In genomic region chr5:43517313-43517712, GRCm38 (mm10) we compare ENCODE assay signal across 11 mouse cellular contexts. TPM values are rescaled to one million over a fixed set of nuclear protein-coding genes. Genes with fewer than 3 reads are reported as not detected.
DNase-seq lines count a peak whose midpoint lies in the region; ATAC-seq and TF ChIP-seq lines count a peak whose summit lies in the region.
"Had no signal": no experiment of that assay in that cellular context is flagged by ENCODE, and none has a peak within 500 bp of the region (broad histone marks: within the 10 kb centered on the region; RNA-seq: fewer than 3 reads in every experiment).

No protein-coding gene starts in this region.

- no peak for TF ChIP-seq EP300 in liver, postnatal 0 days (IDR thresholded peaks at IDR 0.05; ENCODE audit: low read depth)
- TF ChIP-seq EP300 in stomach, postnatal 0 days (optimal IDR thresholded peaks at IDR 0.05), result no peak

- no peaks in the 10 kb centered on the region for H3K9me3 ChIP-seq in liver, postnatal 0 days (ENCODE audit: low read length)
- no peaks in the 10 kb centered on the region for H3K9me3 ChIP-seq in heart, embryonic 11.5 days (replicated peaks; ENCODE audit: control insufficient read depth, low read length)
- H3K9me3 ChIP-seq in limb, embryonic 14.5 days (ENCODE audit: control insufficient read depth, low read length), result no peaks in the 10 kb centered on the region
- no peaks in the 10 kb centered on the region for H3K9me3 ChIP-seq in stomach, postnatal 0 days (ENCODE audit: control insufficient read depth, low read length)

- no peak for ATAC-seq in liver, postnatal 0 days
- no peak for ATAC-seq in heart, embryonic 11.5 days (replicated peaks; ENCODE audit: insufficient number of reproducible peaks, low FRiP score, low TSS enrichment)
- ATAC-seq in limb, embryonic 14.5 days (ENCODE audit: low FRiP score, low read depth), result no peak
- ATAC-seq in stomach, postnatal 0 days (ENCODE audit: low FRiP score, low TSS enrichment), result peak; percentile 59; the same call in 1 of the 2 replicates

- 82% methylated on average over 13 of the region's 13 CpGs for WGBS in liver, adult 2 months
- 69% methylated on average over 13 of the region's 13 CpGs for WGBS in liver, postnatal 0 days (ENCODE audit: insufficient replicate concordance)
- WGBS in heart, embryonic 11.5 days (ENCODE audit: insufficient replicate concordance), result 81% methylated on average over 13 of the region's 13 CpGs
- WGBS in limb, embryonic 14.5 days, result 74% methylated on average over 13 of the region's 13 CpGs
- WGBS in stomach, postnatal 0 days, result 72% methylated on average over 13 of the region's 13 CpGs

- no peaks in the 10 kb centered on the region; the same call in 1 of the 2 replicates for H3K27me3 ChIP-seq in liver, adult 2 months (ENCODE audit: control insufficient read depth, insufficient read depth, low read length)
- H3K27me3 ChIP-seq in liver, postnatal 0 days (ENCODE audit: insufficient read depth, low read length), result no peaks in the 10 kb centered on the region
- H3K27me3 ChIP-seq in heart, embryonic 11.5 days (ENCODE audit: control insufficient read depth, insufficient read depth, low read length), result no peaks in the 10 kb centered on the region
- no peaks in the 10 kb centered on the region for H3K27me3 ChIP-seq in limb, embryonic 14.5 days (ENCODE audit: control insufficient read depth, insufficient read depth, low read length)
- no peaks in the 10 kb centered on the region for H3K27me3 ChIP-seq in stomach, postnatal 0 days (ENCODE audit: control insufficient read depth, insufficient read depth, low read length)

- H3K4me3 ChIP-seq in liver, adult 2 months (ENCODE audit: insufficient read depth, low read depth, low read length), result peak overlapping the region; percentile 26; the same call in 1 of the 2 replicates
- no peak overlapping the region for H3K4me3 ChIP-seq in liver, postnatal 0 days (ENCODE audit: low read depth, low read length)
- no peak overlapping the region for H3K4me3 ChIP-seq in heart, embryonic 11.5 days (ENCODE audit: low read depth, low read length)
- no peak overlapping the region for H3K4me3 ChIP-seq in limb, embryonic 14.5 days (replicated peaks; ENCODE audit: low read length)
- peak overlapping the region; percentile 37 for H3K4me3 ChIP-seq in stomach, postnatal 0 days (ENCODE audit: low read depth, low read length)

- H3K79me2 ChIP-seq in liver, adult 2 months (ENCODE audit: control insufficient read depth, insufficient read depth, low read length), result no peaks in the 10 kb centered on the region

- no peak for TF ChIP-seq CTCF in liver, adult 2 months (IDR thresholded peaks at IDR 0.05; ENCODE audit: low read depth, low read length)
- no peak for TF ChIP-seq CTCF in liver, postnatal 0 days (IDR thresholded peaks at IDR 0.05; ENCODE audit: low read depth)
- no peak for TF ChIP-seq CTCF in stomach, postnatal 0 days (IDR thresholded peaks at IDR 0.05; ENCODE audit: low read depth)

- no peaks in the 10 kb centered on the region for H3K36me3 ChIP-seq in liver, adult 2 months (ENCODE audit: control insufficient read depth, insufficient read depth, low read length)
- H3K36me3 ChIP-seq in liver, postnatal 0 days (replicated peaks; ENCODE audit: insufficient read depth, low read length), result no peaks in the 10 kb centered on the region
- no peaks in the 10 kb centered on the region for H3K36me3 ChIP-seq in heart, embryonic 11.5 days (ENCODE audit: control insufficient read depth, insufficient read depth, low read length)
- H3K36me3 ChIP-seq in limb, embryonic 14.5 days (ENCODE audit: control insufficient read depth, insufficient read depth, low read length), result no peaks in the 10 kb centered on the region
- H3K36me3 ChIP-seq in stomach, postnatal 0 days (ENCODE audit: control insufficient read depth, insufficient read depth, low read length), result no peaks in the 10 kb centered on the region

- TF ChIP-seq POLR2A in liver, adult 2 months (IDR thresholded peaks at IDR 0.05; ENCODE audit: extremely low read depth, insufficient read depth, low read length), result no peak
- TF ChIP-seq POLR2A in limb, embryonic 14.5 days (IDR thresholded peaks at IDR 0.05; ENCODE audit: borderline replicate concordance, extremely low read depth, insufficient read depth, insufficient read length), result no peak

- H3K27ac ChIP-seq in liver, adult 2 months (replicated peaks; ENCODE audit: insufficient read depth, low read depth, low read length), result no peak overlapping the region
- H3K27ac ChIP-seq in liver, postnatal 0 days (ENCODE audit: low read depth), result no peak overlapping the region
- no peak overlapping the region for H3K27ac ChIP-seq in heart, embryonic 11.5 days (ENCODE audit: low read depth, low read length)
- no peak overlapping the region for H3K27ac ChIP-seq in limb, embryonic 14.5 days (replicated peaks; ENCODE audit: low read depth, low read length)
- H3K27ac ChIP-seq in stomach, postnatal 0 days (replicated peaks), result peak overlapping the region; percentile 56; the same call in 1 of the 2 replicates

- intact Hi-C loops in left cerebral cortex, postnatal 25 days (cut with DNase I), result no loop called here

- no peaks in the 10 kb centered on the region for H3K4me1 ChIP-seq in liver, adult 2 months (ENCODE audit: control insufficient read depth, insufficient read depth, low read length)
- no peaks in the 10 kb centered on the region for H3K4me1 ChIP-seq in liver, postnatal 0 days (ENCODE audit: insufficient read depth)
- H3K4me1 ChIP-seq in heart, embryonic 11.5 days (ENCODE audit: control insufficient read depth, insufficient read depth, low read length), result peaks cover 10% of the 10 kb centered on the region
- H3K4me1 ChIP-seq in limb, embryonic 14.5 days (ENCODE audit: control insufficient read depth, insufficient read depth, low read length), result peaks cover 43% of the 10 kb centered on the region
- no peaks in the 10 kb centered on the region for H3K4me1 ChIP-seq in stomach, postnatal 0 days (replicated peaks; ENCODE audit: control insufficient read depth, insufficient read depth)

- no peak overlapping the region; the same call in 1 of the 2 replicates for H3K4me2 ChIP-seq in liver, postnatal 0 days (ENCODE audit: low read depth, low read length)
- H3K4me2 ChIP-seq in heart, embryonic 11.5 days, result peak overlapping the region; percentile 41; the same call in 1 of the 2 replicates
- H3K4me2 ChIP-seq in limb, embryonic 14.5 days (replicated peaks; ENCODE audit: low read depth, low read length, severe bottlenecking), result peak overlapping the region; percentile 13; the same call in 1 of the 2 replicates
- peak overlapping the region; percentile 51 for H3K4me2 ChIP-seq in stomach, postnatal 0 days (replicated peaks; ENCODE audit: low read depth)

- DNase-seq in liver, adult 2 months (ENCODE audit: extremely low read depth, low read depth, low spot score), result no peak
- DNase-seq in liver, postnatal 0 days, result no peak
- no peak for DNase-seq in limb, embryonic 14.5 days (ENCODE audit: low spot score)
- DNase-seq in stomach, postnatal 0 days (ENCODE audit: low spot score), result no peak
- DNase-seq in left cerebral cortex, postnatal 25 days (ENCODE audit: low spot score in 2 of 2), result no peak
- DNase-seq in retina, embryonic 14.5 days (ENCODE audit: low spot score), result no peak
- DNase-seq in adrenal gland, postnatal 36 days, result no peak
- DNase-seq: adrenal gland, adult 8-10 months; cerebellum, postnatal 36 days had no signal

- H3K9ac ChIP-seq in liver, adult 2 months (ENCODE audit: low read depth, low read length), result no peak overlapping the region
- H3K9ac ChIP-seq in liver, postnatal 0 days (replicated peaks), result no peak overlapping the region
- H3K9ac ChIP-seq in heart, embryonic 11.5 days (ENCODE audit: low read depth, low read length), result no peak overlapping the region
- H3K9ac ChIP-seq in limb, embryonic 14.5 days (ENCODE audit: low read depth, low read length, severe bottlenecking), result no peak overlapping the region
- H3K9ac ChIP-seq in stomach, postnatal 0 days (ENCODE audit: low read length), result peak overlapping the region; percentile 35; the same call in 1 of the 2 replicates

RNA-seq across cellular contexts. Expression of gene C1qtnf7, which starts 2.0 kb away (rescaled TPM):
- 0.65 and 1.3 TPM in 2 replicates for total RNA-seq in liver, adult 2 months (2014; rRNA removed)
- 0.62 and 0.69 TPM in 2 replicates for polyA plus RNA-seq in liver, adult 2 months (2012; rRNA removed)
- 1.7 and 1.8 TPM in 2 replicates for polyA plus RNA-seq in liver, postnatal 0 days (2015; fragmentation: Nextera tagmentation; extraction: Ambion mirVana)
- 3.9 and 5.2 TPM in 2 replicates for polyA plus RNA-seq in heart, embryonic 11.5 days (2014; fragmentation: Nextera tagmentation; extraction: Ambion mirVana)
- polyA plus RNA-seq in limb, embryonic 14.5 days (2012; rRNA removed), result 3.2 and 5.0 TPM in 2 replicates
- polyA plus RNA-seq in limb, embryonic 14.5 days (2014; fragmentation: Nextera tagmentation; extraction: Ambion mirVana), result 6.6 and 9.3 TPM in 2 replicates
- polyA plus RNA-seq in stomach, postnatal 0 days (2015; fragmentation: Nextera tagmentation; extraction: Ambion mirVana), result 15.4 and 20.4 TPM in 2 replicates
- 1 to 10 TPM; 1.3 to 1.5 TPM for total RNA-seq in left cerebral cortex, postnatal 25 days (2021)
- total RNA-seq in adrenal gland, postnatal 36 days (2021), result 1 to 10 TPM; 2.6 to 7.5 TPM
- total RNA-seq: hematopoietic stem cell, adult 5-6 weeks had no signal

Comparison
In these comparisons a context has a peak if more than half of its experiments do, and no peak if none do; other contexts are left out.
1. H3K4me3 ChIP-seq: peak in liver, adult 2 months (single experiment) and stomach, postnatal 0 days (single experiment); none in liver, postnatal 0 days (single experiment), heart, embryonic 11.5 days (single experiment) and limb, embryonic 14.5 days (single experiment).